Mouse (Mus musculus) spleen, postnatal 4 days (tissue): ENCODE measurements around the gene Bsn.
"Not testable (repeated sequence)": the region's sequence is repeated elsewhere in the genome, so short reads cannot be mapped to it uniquely, and the experiment has no call there.

ENCODE experiments used
- DNase-seq, 2 experiments: peaks; one replicate each; pipeline ENCODE4 v3.0.0; 2022; ENCODE audit warnings: low spot score in 2 of 2

Bsn gene

GRCm38 (mm10) chr9:108196920-108197677, 6.9 kb upstream of the Bsn start:
- no peak for DNase-seq

- DNase-seq: not testable (repeated sequence)
Observed at GRCm38 (mm10) chr9:108196222-108196621, 6.0 kb upstream of the Bsn start.

GRCm38 (mm10) chr9:108189488-108189786, 747 bp downstream of the Bsn start:
- no peak for DNase-seq

GRCm38 (mm10) chr9:108189023-108189422, 1.2 kb downstream of the Bsn start:
- no peak for DNase-seq

GRCm38 (mm10) chr9:108188511-108188910, 1.7 kb downstream of the Bsn start:
- no peak for DNase-seq

- DNase-seq: no peak
Observed at GRCm38 (mm10) chr9:108187616-108188015, 2.6 kb downstream of the Bsn start.

GRCm38 (mm10) chr9:108185786-108186185, 4.4 kb downstream of the Bsn start:
- no peak for DNase-seq

GRCm38 (mm10) chr9:108183531-108183994, 6.6 kb downstream of the Bsn start:
- DNase-seq: no peak

- DNase-seq: no peak
Observed at GRCm38 (mm10) chr9:108182806-108183506, 7.2 kb downstream of the Bsn start.

- DNase-seq: no peak
Observed at GRCm38 (mm10) chr9:108178391-108178790, 11.8 kb downstream of the Bsn start.

GRCm38 (mm10) chr9:108175116-108175838, 14.9 kb downstream of the Bsn start:
- DNase-seq: no peak

GRCm38 (mm10) chr9:108172777-108173350, 17.3 kb downstream of the Bsn start:
- DNase-seq: no peak

- DNase-seq: no peak
Observed at GRCm38 (mm10) chr9:108169751-108170150, 20.4 kb downstream of the Bsn start.

- no peak for DNase-seq
Observed at GRCm38 (mm10) chr9:108165143-108165542, 25.0 kb downstream of the Bsn start.

- no peak for DNase-seq
Observed at GRCm38 (mm10) chr9:108163646-108164284, 26.4 kb downstream of the Bsn start.

- no peak for DNase-seq
Observed at GRCm38 (mm10) chr9:108157891-108158290, 32.3 kb downstream of the Bsn start.

- no peak for DNase-seq
Observed at GRCm38 (mm10) chr9:108157451-108157850, 32.7 kb downstream of the Bsn start.

GRCm38 (mm10) chr9:108156786-108157185, 33.4 kb downstream of the Bsn start:
- no peak for DNase-seq

GRCm38 (mm10) chr9:108154814-108155213, 35.4 kb downstream of the Bsn start:
- no peak for DNase-seq

GRCm38 (mm10) chr9:108153516-108154448, 36.4 kb downstream of the Bsn start:
- DNase-seq: no peak

- DNase-seq: no peak
Observed at GRCm38 (mm10) chr9:108150486-108150885, 39.7 kb downstream of the Bsn start.
